8 mouse cellular contexts compared by ENCODE assay signal in genomic region chr3:88913511-88914383, GRCm38 (mm10). TPM values are rescaled to one million over a fixed set of nuclear protein-coding genes. Genes with fewer than 3 reads are reported as not detected.
DNase-seq lines count a peak whose midpoint lies in the region; ATAC-seq lines count a peak whose summit lies in the region.

TSS of gene Msto1 (minus strand) at chr3:88913999.

- ATAC-seq in inflammation-experienced regulatory T-cells, adult 6 months: peak; percentile 99
- ATAC-seq in megakaryocyte-erythroid progenitor cell, adult 5-6 weeks (replicated peaks; ENCODE audit: low FRiP score, low TSS enrichment, poor library complexity, severe bottlenecking): peak; percentile 97

- intact Hi-C loops in gastrocnemius, postnatal 14 days (cut with DNase I; ENCODE audit: low total_unique reads): no loop called here
- intact Hi-C loops in left cerebral cortex, postnatal 10 days (cut with DNase I): no loop called here

- DNase-seq in adipocyte (ENCODE audit: low spot score): peak; percentile 89
- DNase-seq in embryo, embryonic 10 days (ENCODE audit: low spot score): peak; percentile 98
- DNase-seq in gastrocnemius, postnatal 14 days: peak; percentile 94
- DNase-seq in left cerebral cortex, postnatal 10 days (ENCODE audit: extremely low spot score in 1 of 2, low spot score in 2 of 2): peak; percentile 91 to 96
- DNase-seq in right cerebral cortex, postnatal 25 days: peak; percentile 94
- peak; percentile 86 to 91 for DNase-seq in urinary bladder, postnatal 4 days (ENCODE audit: low spot score in 2 of 2)

RNA-seq across cellular contexts. Expression of gene Msto1, which starts in this region (rescaled TPM):
- total RNA-seq in gastrocnemius, postnatal 14 days (2021): 10 to 100 TPM; 10.5 to 12.6 TPM
- polyA plus RNA-seq in inflammation-experienced regulatory T-cells, adult 6 months (2017; shearing (Covaris generic)): 10 to 100 TPM; 23.3 to 29.4 (median 25.3) TPM
- 10 to 100 TPM; 28.9 to 31.9 TPM for total RNA-seq in left cerebral cortex, postnatal 10 days (2021)
- 23.7 and 36.2 TPM in 2 replicates for total RNA-seq in megakaryocyte-erythroid progenitor cell, adult 5-6 weeks (2014; fragmentation: Nextera tagmentation)
- 30.0 and 33.5 TPM in 2 replicates for total RNA-seq in megakaryocyte-erythroid progenitor cell, adult 5-6 weeks (2017)

Comparison
In these comparisons a context has a peak if more than half of its experiments do, and no peak if none do; other contexts are left out.
1. Peak in every context shown above with its lines: DNase-seq and ATAC-seq.